In the genomic region with DNA sequence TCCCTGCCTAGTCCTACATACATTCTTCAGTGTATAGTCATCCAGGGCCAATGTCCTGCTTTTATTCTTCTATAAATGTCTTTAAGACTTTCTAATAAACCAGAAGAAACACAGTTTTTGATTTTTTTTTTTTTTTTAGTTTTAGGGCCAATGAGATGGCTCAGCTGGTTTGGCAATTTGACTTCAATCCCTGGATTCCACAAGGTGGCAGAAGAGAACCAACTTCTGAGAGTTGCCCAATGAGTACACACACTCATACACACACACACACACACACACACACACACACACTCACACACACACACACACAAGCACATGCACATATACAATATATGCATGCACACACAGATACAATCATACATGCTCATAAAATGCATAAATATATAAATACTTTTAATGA, we compare ENCODE assay signal across 9 mouse cellular contexts.
DNase-seq lines count a peak whose midpoint lies in the region; ATAC-seq and TF ChIP-seq lines count a peak whose summit lies in the region.
"Had no signal": no experiment of that assay in that cellular context is flagged by ENCODE, and none has a peak within 500 bp of the region (broad histone marks: within the 10 kb centered on the region; RNA-seq: fewer than 3 reads in every experiment).

No protein-coding gene starts in this region.

- no peak overlapping the region for H3K4me3 ChIP-seq in heart, postnatal 0 days (ENCODE audit: low read depth, low read length)
- H3K4me3 ChIP-seq in heart, embryonic 10.5 days = no peak overlapping the region

- H3K27me3 ChIP-seq in heart, postnatal 0 days (ENCODE audit: control insufficient read depth, insufficient read depth, low read length) = no peaks in the 10 kb centered on the region
- H3K27me3 ChIP-seq in heart, embryonic 10.5 days (ENCODE audit: insufficient read depth, poor library complexity, severe bottlenecking) = no peaks in the 10 kb centered on the region

- TF ChIP-seq EP300 in heart, postnatal 0 days (IDR thresholded peaks at IDR 0.05; ENCODE audit: low read depth) = no peak

- H3K36me3 ChIP-seq in heart, postnatal 0 days (replicated peaks; ENCODE audit: control insufficient read depth, insufficient read depth, low read length) = no peaks in the 10 kb centered on the region
- H3K36me3 ChIP-seq in heart, embryonic 10.5 days = no peaks in the 10 kb centered on the region

- peak; percentile 19 for DNase-seq in heart, postnatal 0 days (ENCODE audit: low spot score)
- no peak for DNase-seq in heart, embryonic 10.5 days (ENCODE audit: low spot score)
- DNase-seq in lung, postnatal 10 days = peak; percentile 52
- DNase-seq in lung, adult 18-20 months = no peak
- peak; percentile 71 for DNase-seq in embryo, embryonic 10.5 days (ENCODE audit: low spot score)
- peak; percentile 38 to 43 for DNase-seq in right cerebral cortex, postnatal 10 days (ENCODE audit: low spot score in 2 of 2)
- DNase-seq in ovary, adult 18-20 months (ENCODE audit: low spot score) = no peak
- no peak for DNase-seq in thymus, postnatal 14 days

- H3K9ac ChIP-seq in heart, postnatal 0 days (replicated peaks; ENCODE audit: low read depth, low read length) = no peak overlapping the region

- peak; percentile 46 for TF ChIP-seq CTCF in heart, postnatal 0 days (IDR thresholded peaks at IDR 0.05; ENCODE audit: low read depth)

- H3K4me1 ChIP-seq in heart, postnatal 0 days (ENCODE audit: control insufficient read depth, insufficient read depth) = peaks cover 6% of the 10 kb centered on the region
- no peaks in the 10 kb centered on the region for H3K4me1 ChIP-seq in heart, embryonic 10.5 days

- H3K27ac ChIP-seq in heart, postnatal 0 days (ENCODE audit: low read depth) = no peak overlapping the region
- no peak overlapping the region for H3K27ac ChIP-seq in heart, embryonic 10.5 days

- no peaks in the 10 kb centered on the region for H3K9me3 ChIP-seq in heart, postnatal 0 days (replicated peaks; ENCODE audit: control insufficient read depth, low read length)
- no peaks in the 10 kb centered on the region for H3K9me3 ChIP-seq in heart, embryonic 10.5 days

- no peak for ATAC-seq in heart, postnatal 0 days (ENCODE audit: insufficient read depth, low read depth)
- ATAC-seq: inflammation-experienced regulatory T-cells, adult 6 months had no signal

- no peak overlapping the region for H3K4me2 ChIP-seq in heart, postnatal 0 days (ENCODE audit: low read depth, low read length)

Comparison
In these comparisons a context has a peak if more than half of its experiments do, and no peak if none do; other contexts are left out.
1. DNase-seq: peak in heart, postnatal 0 days (single experiment), lung, postnatal 10 days (single experiment), embryo, embryonic 10.5 days (single experiment) and right cerebral cortex, postnatal 10 days (2 of 2); none in heart, embryonic 10.5 days (single experiment), lung, adult 18-20 months (0 of 2), ovary, adult 18-20 months (single experiment) and thymus, postnatal 14 days (single experiment).